Mouse (Mus musculus) cerebellum, adult 9-10 months (tissue): ENCODE measurements around the gene Plppr2.

Experiments used
- DNase-seq: peaks from one replicate; pipeline ENCODE4 v3.0.0; 2022

The Plppr2 gene

GRCm38 (mm10) chr9:21962010-21962409 is 25.2 kb downstream of the Plppr2 start:
- DNase-seq = no peak

GRCm38 (mm10) chr9:21962416-21963059 is 25.7 kb downstream of the Plppr2 start:
- peak; percentile 71 for DNase-seq

- no peak for DNase-seq
These were observed 26.6 kb downstream of the Plppr2 start, which contains the start of gene Epor for GRCm38 (mm10) chr9:21963417-21963816. Gene Epor (minus strand): TSS chr9:21963506.

- no peak for DNase-seq
These were observed 32.0 kb downstream of the Plppr2 start for GRCm38 (mm10) chr9:21968883-21969282.

- DNase-seq = no peak
These were observed 32.5 kb downstream of the Plppr2 start for GRCm38 (mm10) chr9:21969304-21969703.

- no peak for DNase-seq
These were observed 39.9 kb downstream of the Plppr2 start for GRCm38 (mm10) chr9:21976626-21977175.

- no peak for DNase-seq
These were observed 40.5 kb downstream of the Plppr2 start for GRCm38 (mm10) chr9:21977331-21977730.

- no peak for DNase-seq
These were observed 41.1 kb downstream of the Plppr2 start for GRCm38 (mm10) chr9:21977972-21978371.

GRCm38 (mm10) chr9:21978398-21979128 is 41.7 kb downstream of the Plppr2 start:
- no peak for DNase-seq

GRCm38 (mm10) chr9:21983911-21984310 is 47.1 kb downstream of the Plppr2 start:
- DNase-seq = no peak

GRCm38 (mm10) chr9:21987592-21988342 is 50.9 kb downstream of the Plppr2 start:
- DNase-seq = peak; percentile 77

GRCm38 (mm10) chr9:21988421-21989101 is 51.7 kb downstream of the Plppr2 start:
- peak; percentile 78 for DNase-seq

- DNase-seq = peak; percentile 81
These were observed 52.6 kb downstream of the Plppr2 start, which contains the start of gene Rgl3 for GRCm38 (mm10) chr9:21989230-21990110. Gene Rgl3 (minus strand): TSS chr9:21989446.

- no peak for DNase-seq
These were observed 55.4 kb downstream of the Plppr2 start for GRCm38 (mm10) chr9:21992227-21992626.

GRCm38 (mm10) chr9:21996178-21996867 is 59.5 kb downstream of the Plppr2 start:
- no peak for DNase-seq
